ENCODE assay signal across 29 mouse cellular contexts in the genomic region with DNA sequence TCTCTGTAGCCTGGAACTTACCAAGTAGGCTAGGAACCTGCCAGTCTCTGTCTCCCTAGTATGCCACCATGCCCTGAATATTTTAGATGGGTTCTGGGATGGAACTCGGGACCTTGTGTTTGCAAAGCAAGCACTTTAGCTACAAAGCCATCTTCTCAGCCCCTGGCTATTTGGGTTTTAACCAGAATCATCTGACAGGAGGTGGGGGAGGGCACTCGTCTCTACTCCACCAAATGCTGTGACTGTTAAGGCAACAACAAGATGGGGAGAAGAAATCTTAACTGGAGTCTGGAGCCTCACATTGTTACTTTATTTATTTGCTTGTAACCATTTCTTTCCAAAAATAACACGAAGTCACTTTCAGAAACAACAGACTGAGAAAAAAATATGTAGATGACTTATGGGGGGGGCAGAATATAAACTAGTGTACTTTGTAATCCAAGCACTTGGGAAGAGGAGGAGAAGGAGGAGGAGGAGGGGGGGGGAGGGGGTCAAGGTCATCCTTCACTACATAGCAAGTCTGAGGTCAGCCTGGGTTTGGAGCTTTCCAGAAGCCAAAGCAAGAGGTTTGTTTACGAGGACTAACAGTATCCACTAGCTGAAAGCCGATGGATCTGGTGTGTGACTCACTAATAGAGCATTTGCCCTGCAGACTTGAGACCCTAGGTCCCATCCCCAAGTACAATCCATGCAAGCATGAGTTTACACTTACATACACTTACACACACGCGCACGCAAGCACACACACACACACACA. TPM values are rescaled to one million over a fixed set of nuclear protein-coding genes. Genes with fewer than 3 reads are reported as not detected.
DNase-seq lines count a peak whose midpoint lies in the region; ATAC-seq and TF ChIP-seq lines count a peak whose summit lies in the region.
"Had no signal": no experiment of that assay in that cellular context is flagged by ENCODE, and none has a peak within 500 bp of the region (broad histone marks: within the 10 kb centered on the region; RNA-seq: fewer than 3 reads in every experiment).

No protein-coding gene starts in this region.

- H3K27me3 ChIP-seq in kidney, embryonic 15.5 days, result no peaks in the 10 kb centered on the region
- H3K27me3 ChIP-seq in spleen, adult 2 months (ENCODE audit: control insufficient read depth, insufficient read depth, low read length), result no peaks in the 10 kb centered on the region
- no peaks in the 10 kb centered on the region for H3K27me3 ChIP-seq in liver, embryonic 11.5 days (replicated peaks; ENCODE audit: control insufficient read depth, insufficient read depth, low read length)
- H3K27me3 ChIP-seq: CH12.LX; forebrain, embryonic 12.5 days; hindbrain, embryonic 12.5 days; limb, embryonic 13.5 days; liver, embryonic 13.5 days; midbrain, embryonic 13.5 days; neural tube, embryonic 13.5 days had no signal

- H3K4me1 ChIP-seq in kidney, embryonic 15.5 days, result peaks cover 28% of the 10 kb centered on the region
- peaks cover 10% of the 10 kb centered on the region; the same call in 1 of the 2 replicates for H3K4me1 ChIP-seq in spleen, adult 2 months (ENCODE audit: control insufficient read depth, insufficient read depth, insufficient read length)
- no peaks in the 10 kb centered on the region; the same call in 1 of the 2 replicates for H3K4me1 ChIP-seq in liver, embryonic 11.5 days (replicated peaks; ENCODE audit: control insufficient read depth, insufficient read depth, low read length)
- H3K4me1 ChIP-seq: hindbrain, embryonic 12.5 days; liver, embryonic 13.5 days; midbrain, embryonic 13.5 days had no signal

- WGBS in kidney, embryonic 15.5 days, result 58% methylated on average over 8 of the region's 8 CpGs
- WGBS in spleen, adult 2 months, result 77% methylated on average over 8 of the region's 8 CpGs
- 70% methylated on average over 8 of the region's 8 CpGs for WGBS in liver, embryonic 11.5 days

- H3K4me3 ChIP-seq in kidney, embryonic 15.5 days (replicated peaks), result no peak overlapping the region
- H3K4me3 ChIP-seq in spleen, adult 2 months (ENCODE audit: extremely low read depth, insufficient read depth, insufficient read length), result no peak overlapping the region
- H3K4me3 ChIP-seq in liver, embryonic 11.5 days (ENCODE audit: low read depth, low read length), result no peak overlapping the region
- H3K4me3 ChIP-seq: erythroblast, embryonic 14.5 days; forebrain, embryonic 12.5 days; hindbrain, embryonic 12.5 days; layer of hippocampus, adult 2 months; limb, embryonic 13.5 days; liver, embryonic 13.5 days; midbrain, embryonic 13.5 days; neural tube, embryonic 13.5 days had no signal

- no peak overlapping the region for H3K4me2 ChIP-seq in kidney, embryonic 15.5 days
- H3K4me2 ChIP-seq in liver, embryonic 11.5 days, result no peak overlapping the region
- H3K4me2 ChIP-seq: forebrain, embryonic 12.5 days; heart, embryonic 11.5 days; hindbrain, embryonic 12.5 days; limb, embryonic 13.5 days; liver, embryonic 13.5 days; midbrain, embryonic 13.5 days; neural tube, embryonic 13.5 days had no signal

- TF ChIP-seq POLR2A in spleen, adult 2 months (IDR thresholded peaks at IDR 0.05; ENCODE audit: low read depth, low read length), result no peak

- H3K27ac ChIP-seq in kidney, embryonic 15.5 days, result peak overlapping the region; percentile 73
- H3K27ac ChIP-seq in spleen, adult 2 months (ENCODE audit: insufficient read depth, low read length), result peak overlapping the region; percentile 30; the same call in 1 of the 2 replicates
- H3K27ac ChIP-seq in liver, embryonic 11.5 days (ENCODE audit: low read depth, low read length), result no peak overlapping the region
- H3K27ac ChIP-seq: forebrain, embryonic 12.5 days; hindbrain, embryonic 12.5 days; layer of hippocampus, adult 2 months; limb, embryonic 13.5 days; liver, embryonic 13.5 days; midbrain, embryonic 13.5 days; neural tube, embryonic 13.5 days had no signal

- DNase-seq in embryo, embryonic 10.5 days (ENCODE audit: low spot score), result peak; percentile 28
- DNase-seq in embryo, embryonic 11 days, result no peak
- no peak for DNase-seq in kidney, adult 11 months
- no peak for DNase-seq in spleen, adult 2 months (ENCODE audit: low read depth in 1 of 2, low spot score in 2 of 2)
- no peak for DNase-seq in spleen, postnatal 36 days (ENCODE audit: low spot score in 2 of 2)
- no peak for DNase-seq in liver, embryonic 11.5 days (ENCODE audit: low spot score)
- DNase-seq in liver, result no peak
- DNase-seq: adrenal gland, postnatal 10 days; cerebellum, adult 9-10 months; forebrain, postnatal 0 days; gastrocnemius, postnatal 10 days; heart, postnatal 36 days; liver, embryonic 13.5 days; lung, adult 18-20 months; right cerebral cortex, postnatal 4 days; thymus, postnatal 4 days had no signal

- no peaks in the 10 kb centered on the region for H3K9me3 ChIP-seq in kidney, embryonic 15.5 days (replicated peaks)
- no peaks in the 10 kb centered on the region for H3K9me3 ChIP-seq in liver, embryonic 11.5 days (ENCODE audit: control insufficient read depth, low read length)
- H3K9me3 ChIP-seq: hindbrain, embryonic 12.5 days; limb, embryonic 13.5 days; liver, embryonic 13.5 days; midbrain, embryonic 13.5 days; neural tube, embryonic 13.5 days had no signal

- ATAC-seq in kidney, embryonic 15.5 days (replicated peaks; ENCODE audit: low FRiP score), result peak; percentile 38
- no peak for ATAC-seq in liver, embryonic 11.5 days (replicated peaks; ENCODE audit: low FRiP score)
- ATAC-seq: forebrain, postnatal 0 days; intestine, embryonic 16.5 days; midbrain, embryonic 13.5 days had no signal

- H3K9ac ChIP-seq in kidney, embryonic 15.5 days, result no peak overlapping the region
- no peak overlapping the region for H3K9ac ChIP-seq in liver, embryonic 11.5 days (ENCODE audit: low read depth, low read length)
- H3K9ac ChIP-seq: forebrain, embryonic 12.5 days; forebrain, postnatal 0 days; hindbrain, embryonic 12.5 days; limb, embryonic 13.5 days; liver, embryonic 13.5 days; midbrain, embryonic 13.5 days; neural tube, embryonic 13.5 days had no signal

- no peak for TF ChIP-seq CTCF in spleen, adult 2 months (IDR thresholded peaks at IDR 0.05; ENCODE audit: extremely low read depth, insufficient read depth, insufficient read length, insufficient replicate concordance)

- no peaks in the 10 kb centered on the region for H3K36me3 ChIP-seq in kidney, embryonic 15.5 days
- H3K36me3 ChIP-seq in spleen, adult 2 months (ENCODE audit: control insufficient read depth, insufficient read depth, low read length), result no peaks in the 10 kb centered on the region
- H3K36me3 ChIP-seq in liver, embryonic 11.5 days (ENCODE audit: control insufficient read depth, insufficient read depth, low read length), result no peaks in the 10 kb centered on the region
- H3K36me3 ChIP-seq: forebrain, embryonic 12.5 days; hindbrain, embryonic 12.5 days; limb, embryonic 13.5 days; liver, embryonic 13.5 days; midbrain, embryonic 13.5 days; neural tube, embryonic 13.5 days had no signal

RNA-seq across cellular contexts. Expression of a gene that starts 16.0 kb away (rescaled TPM):
- polyA plus RNA-seq in kidney, embryonic 15.5 days (2015; fragmentation: Nextera tagmentation; extraction: Ambion mirVana), result 51.3 and 53.6 TPM in 2 replicates
- polyA plus RNA-seq in spleen, adult 2 months (2012; rRNA removed), result 17.3 and 20.8 TPM in 2 replicates
- polyA plus RNA-seq in liver, embryonic 11.5 days (2014; fragmentation: Nextera tagmentation; extraction: Ambion mirVana), result 39.7 and 40.7 TPM in 2 replicates

RNA-seq across cellular contexts. Expression of a gene that starts 51.2 kb away (rescaled TPM):
- 0.63 and 1.2 TPM in 2 replicates for polyA plus RNA-seq in kidney, embryonic 15.5 days (2015; fragmentation: Nextera tagmentation; extraction: Ambion mirVana)
- polyA plus RNA-seq in spleen, adult 2 months (2012; rRNA removed), result 0.08 TPM in 1 of 2 replicates, not detected in the other
- polyA plus RNA-seq in liver, embryonic 11.5 days (2014; fragmentation: Nextera tagmentation; extraction: Ambion mirVana), result not detected in 2 replicates
- polyA plus RNA-seq: erythroblast, embryonic 14.5 days; heart, embryonic 11.5 days; heart, embryonic 16.5 days; liver, embryonic 13.5 days; macrophage had no signal
